Mouse (Mus musculus) CH12.LX (cell line): Measurements from ENCODE around the gene C2cd3. TPM values are rescaled to one million over a fixed set of nuclear protein-coding genes. Genes with fewer than 3 reads are reported as not detected.

ENCODE experiments used
- DNase-seq: peaks from one replicate; pipeline ENCODE4 v3.0.0-alpha.2; 2013; ENCODE audit errors: extremely low read depth
- H3K27ac ChIP-seq: 2 replicates; pipeline ENCODE4 v1.5.1; 2012; ENCODE audit warnings: low read depth, mild to moderate bottlenecking, control low read depth, moderate library complexity; ENCODE audit not compliant: insufficient read depth
- H3K27me3 ChIP-seq: replicated peaks from 2 replicates; pipeline ENCODE3; 2012; ENCODE audit warnings: inconsistent platforms
- H3K36me3 ChIP-seq, 2 experiments: replicated peaks in 1 of 2; 2 replicates each; pipeline versions ENCODE3 to v1.6.1; 2012; ENCODE audit warnings: inconsistent platforms in 1 of 2, low read length in 1 of 2, mild to moderate bottlenecking in 1 of 2, mixed read lengths in 1 of 2, moderate library complexity in 1 of 2; ENCODE audit not compliant: control insufficient read depth in 1 of 2, insufficient read depth in 1 of 2
- H3K4me1 ChIP-seq, 2 experiments: 2 replicates each; pipeline ENCODE4 v1.6.1; 2012; ENCODE audit warnings: inconsistent platforms in 1 of 2, moderate library complexity in 1 of 2; ENCODE audit not compliant: insufficient read depth in 2 of 2, control insufficient read depth in 1 of 2
- H3K4me2 ChIP-seq: 2 replicates; pipeline ENCODE4 v1.6.1; 2012; ENCODE audit warnings: low read depth, mild to moderate bottlenecking, control low read depth; ENCODE audit not compliant: poor library complexity, insufficient read depth, severe bottlenecking
- H3K4me3 ChIP-seq, 3 experiments: fragments of 150-350 bp in 1 of 3; sonication (generic) in 1 of 3; replicated peaks in 1 of 3; 2 replicates each; pipeline versions ENCODE3 to v1.5.1; 2011 to 2012; ENCODE audit warnings: low read depth in 2 of 3, low read length in 2 of 3, mild to moderate bottlenecking in 2 of 3, moderate library complexity in 2 of 3, control low read depth in 1 of 3, improper control_type of control experiment in 1 of 3, inconsistent platforms in 1 of 3, mixed read lengths in 1 of 3; ENCODE audit not compliant: poor library complexity in 1 of 3
- H3K79me2 ChIP-seq: replicated peaks from 2 replicates; pipeline ENCODE4 v1.6.1; 2012; ENCODE audit warnings: mild to moderate bottlenecking, moderate library complexity; ENCODE audit not compliant: control insufficient read depth, poor library complexity, insufficient read depth, severe bottlenecking; ENCODE audit errors: extremely low read depth
- H3K9ac ChIP-seq: 2 replicates; pipeline ENCODE4 v1.6.1; 2012; ENCODE audit warnings: low read depth, mild to moderate bottlenecking, control low read depth, moderate library complexity; ENCODE audit not compliant: insufficient read depth
- H3K9me3 ChIP-seq: replicated peaks from 2 replicates; pipeline ENCODE3; 2012; ENCODE audit warnings: low read length, inconsistent platforms, mixed read lengths
- BHLHE40 ChIP-seq: IDR thresholded peaks from 2 replicates; pipeline ENCODE4 v1.6.1; 2011; ENCODE audit warnings: mild to moderate bottlenecking, low read depth, low read length, improper control_type of control experiment
- CHD1 ChIP-seq: IDR thresholded peaks from 2 replicates; pipeline ENCODE4 v1.6.1; 2012; ENCODE audit warnings: low read depth, low read length, improper control_type of control experiment, inconsistent platforms
- CTCF ChIP-seq, 2 experiments: IDR thresholded peaks in 1 of 2; conservative IDR thresholded peaks in 1 of 2; 2 replicates each; pipeline ENCODE4 v1.5.1; 2011 to 2012; ENCODE audit warnings: low read depth in 2 of 2, low read length in 2 of 2, improper control_type of control experiment in 1 of 2, inconsistent platforms in 1 of 2, mild to moderate bottlenecking in 1 of 2, moderate library complexity in 1 of 2
- E2F4 ChIP-seq: IDR thresholded peaks from 2 replicates; pipeline ENCODE4 v1.6.1; 2011; ENCODE audit warnings: low read depth, low read length, improper control_type of control experiment; ENCODE audit not compliant: insufficient replicate concordance
- ELF1 ChIP-seq: IDR thresholded peaks from 2 replicates; pipeline ENCODE4 v1.6.1; 2014; ENCODE audit warnings: low read depth, mild to moderate bottlenecking, inconsistent platforms, low read length, improper control_type of control experiment
- EP300 ChIP-seq: IDR thresholded peaks from 2 replicates; pipeline ENCODE4 v1.6.1; 2011; ENCODE audit warnings: low read length, improper control_type of control experiment
- ETS1 ChIP-seq: conservative IDR thresholded peaks from 2 replicates; pipeline ENCODE4 v1.6.1; 2012; ENCODE audit warnings: low read depth, mild to moderate bottlenecking, inconsistent platforms, low read length, improper control_type of control experiment, moderate library complexity
- GABPA ChIP-seq: IDR thresholded peaks from 2 replicates; pipeline ENCODE4 v1.6.1; 2012; ENCODE audit warnings: low read depth, low read length, improper control_type of control experiment, inconsistent platforms; ENCODE audit not compliant: insufficient replicate concordance
- HCFC1 ChIP-seq: IDR thresholded peaks from 2 replicates; pipeline ENCODE4 v1.6.1; 2012; ENCODE audit warnings: low read depth, mild to moderate bottlenecking, inconsistent platforms, low read length, improper control_type of control experiment
- IRF4 ChIP-seq: IDR thresholded peaks from 2 replicates; pipeline ENCODE4 v1.6.1; 2014; ENCODE audit warnings: low read depth, mild to moderate bottlenecking, inconsistent platforms, low read length, improper control_type of control experiment
- JUN ChIP-seq: IDR thresholded peaks from 2 replicates; pipeline ENCODE4 v1.6.1; 2011; ENCODE audit warnings: low read depth, mild to moderate bottlenecking, low read length, improper control_type of control experiment, moderate library complexity; ENCODE audit not compliant: insufficient read depth
- KAT2A ChIP-seq: IDR thresholded peaks from 2 replicates; pipeline ENCODE4 v1.6.1; 2012; ENCODE audit warnings: low read length, improper control_type of control experiment, inconsistent platforms; ENCODE audit not compliant: insufficient replicate concordance
- MAFK ChIP-seq: IDR thresholded peaks from 2 replicates; pipeline ENCODE4 v1.6.1; 2011; ENCODE audit warnings: low read length, improper control_type of control experiment; ENCODE audit not compliant: insufficient replicate concordance
- MAX ChIP-seq: IDR thresholded peaks from 2 replicates; pipeline ENCODE4 v1.6.1; 2011; ENCODE audit warnings: low read length, improper control_type of control experiment
- MAZ ChIP-seq: IDR thresholded peaks from 2 replicates; pipeline ENCODE4 v1.6.1; 2012; ENCODE audit warnings: low read depth, mild to moderate bottlenecking, inconsistent platforms, low read length, improper control_type of control experiment, moderate library complexity
- MYC ChIP-seq: IDR thresholded peaks from 2 replicates; pipeline ENCODE4 v1.6.1; 2011; ENCODE audit warnings: low read depth, mild to moderate bottlenecking, improper control_type of control experiment, low read length
- NELFE ChIP-seq: IDR thresholded peaks from 2 replicates; pipeline ENCODE4 v1.6.1; 2011; ENCODE audit warnings: low read depth, low read length, improper control_type of control experiment
- POLR2AphosphoS2 ChIP-seq: IDR thresholded peaks from 2 replicates; pipeline ENCODE4 v1.6.1; 2011; ENCODE audit warnings: low read depth, low read length, improper control_type of control experiment
- RAD21 ChIP-seq: IDR thresholded peaks from 2 replicates; pipeline ENCODE4 v1.6.1; 2011; ENCODE audit warnings: low read depth, mild to moderate bottlenecking, low read length, improper control_type of control experiment, moderate library complexity
- RCOR1 ChIP-seq: conservative IDR thresholded peaks from 2 replicates; pipeline ENCODE4 v1.6.1; 2012; ENCODE audit warnings: low read depth, mild to moderate bottlenecking, inconsistent platforms, low read length, improper control_type of control experiment
- SMC3 ChIP-seq: IDR thresholded peaks from 2 replicates; pipeline ENCODE4 v1.6.1; 2011; ENCODE audit warnings: low read depth, low read length, improper control_type of control experiment
- TBP ChIP-seq: conservative IDR thresholded peaks from 2 replicates; pipeline ENCODE4 v1.6.1; 2011; ENCODE audit warnings: low read depth, low read length, improper control_type of control experiment
- UBTF ChIP-seq: IDR thresholded peaks from 2 replicates; pipeline ENCODE4 v1.6.1; 2012; ENCODE audit warnings: low read depth, mild to moderate bottlenecking, inconsistent platforms, low read length, improper control_type of control experiment, moderate library complexity
- ZC3H11A ChIP-seq: IDR thresholded peaks from 2 replicates; pipeline ENCODE4 v1.6.1; 2012; ENCODE audit warnings: low read depth, mild to moderate bottlenecking, inconsistent platforms, low read length, improper control_type of control experiment
- ZKSCAN1 ChIP-seq: IDR thresholded peaks from 2 replicates; pipeline ENCODE4 v1.6.1; 2012; ENCODE audit warnings: low read depth, inconsistent platforms, low read length, improper control_type of control experiment, borderline replicate concordance
- ZNF384 ChIP-seq: IDR thresholded peaks from 2 replicates; pipeline ENCODE4 v1.6.1; 2012; ENCODE audit warnings: low read depth, low read length, improper control_type of control experiment, inconsistent platforms
- dilution Hi-C: fragments of 300-500 bp; cut with MboI; formaldehyde crosslinking; loops from 2 replicates; pipeline ENCODE4 v1.14.3; 2020; ENCODE audit warnings: low sequenced_read_pairs; ENCODE audit not compliant: extremely low pct_unique_long_range_greater_than_20kb, extremely low pct_ligation_motif_present
- in situ Hi-C: fragments of 300-500 bp; cut with MboI; formaldehyde crosslinking; loops from 3 replicates; pipeline ENCODE4 v1.14.3; 2019; ENCODE audit warnings: low sequenced_read_pairs, low pct_ligation_motif_present, low pct_unique_long_range_greater_than_20kb, mixed read lengths
- polyA plus RNA-seq: library from polyadenylated mRNA; unstranded; fragments of >175 nt; gene quantifications from 2 replicates; pipeline ENCODE4 v1.2.1, GENCODE M21; 2012; ENCODE audit warnings: low read depth; ENCODE audit not compliant: insufficient read length
- total RNA-seq, 2 experiments: library from RNA; depleted of rRNA; stranded (reverse); fragments of 300-350 nt in 1 of 2; fragments of >200 nt in 1 of 2; gene quantifications; 2 replicates each; pipeline ENCODE4 v1.2.3; 2012 to 2014

C2cd3 gene
- total and polyA plus RNA-seq, 3 experiments: 11.7 to 25.0 (median 16.7) TPM

DNA sequence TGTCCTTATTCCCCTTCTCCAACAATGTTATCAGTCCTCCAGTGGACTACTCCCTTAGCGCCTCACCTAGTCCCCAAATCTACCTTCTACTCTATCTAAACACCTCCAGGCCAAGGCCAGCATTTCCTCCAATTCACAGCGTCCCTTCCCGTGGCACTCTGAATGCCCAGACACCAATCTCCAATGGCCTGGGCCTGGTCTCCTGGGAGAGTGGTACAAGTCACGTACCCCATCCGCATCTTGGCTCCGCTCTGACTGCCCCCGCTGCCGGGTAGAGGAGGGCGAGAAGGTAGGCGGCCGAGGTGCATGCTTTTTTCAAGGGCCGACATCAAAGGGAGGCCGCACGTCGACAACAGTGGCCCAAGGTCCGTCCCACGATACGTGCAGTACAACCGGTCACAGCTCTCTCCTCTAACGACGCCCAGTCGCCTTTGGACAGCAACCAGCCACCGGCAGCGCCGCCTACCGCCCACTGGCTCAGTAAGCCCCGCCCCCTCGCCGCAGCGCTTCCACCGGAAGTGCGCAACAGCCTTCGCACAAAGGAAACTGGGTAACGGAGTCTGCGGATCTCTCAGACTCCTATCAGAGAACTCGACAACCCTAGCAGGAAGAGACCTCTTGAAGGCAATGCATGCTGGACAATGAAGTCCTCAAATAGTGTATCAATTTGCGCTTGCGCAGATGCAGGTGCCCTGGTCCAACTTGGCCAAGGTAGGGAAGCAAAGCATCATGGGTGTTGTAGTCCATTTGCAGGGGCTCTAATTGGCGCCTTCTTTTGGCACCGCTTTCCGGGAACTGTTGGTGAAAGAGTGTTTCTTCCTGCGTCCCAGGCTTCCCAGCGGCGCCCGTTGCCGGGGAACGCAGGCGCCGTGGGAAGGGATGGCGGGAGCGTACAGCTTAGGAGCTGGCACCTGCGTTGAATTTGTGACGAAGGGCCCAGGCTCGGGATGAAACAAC, at the start of gene C2cd3, which contains the start of gene Ppme1 (continued):
- TF ChIP-seq NELFE: peak; percentile 63; the same call in 1 of the 2 replicates

DNA sequence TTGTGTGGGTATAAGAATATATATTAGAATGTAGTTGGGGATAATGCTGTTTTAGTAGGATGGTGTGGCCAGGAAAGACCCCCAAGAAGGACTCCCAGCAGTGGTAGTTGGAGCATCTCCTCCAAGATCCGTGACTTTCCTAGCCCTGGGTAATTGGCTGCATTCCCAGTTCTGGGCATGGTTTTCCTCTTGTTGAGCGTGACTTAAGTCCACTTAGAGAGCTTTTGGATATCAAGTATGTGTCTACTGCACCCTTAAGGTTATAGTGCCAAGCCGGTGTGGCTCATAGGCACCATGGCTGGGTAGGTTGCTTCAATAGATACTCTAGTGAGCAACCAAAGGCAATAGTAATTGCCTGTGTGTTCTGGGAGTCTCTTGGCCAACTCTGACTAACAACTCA, 48.3 kb upstream of the C2cd3 start:
- Histone ChIP-seq H3K79me2 (no peaks in the 10 kb centered on the region), H3K9ac (no peak overlapping the region), H3K4me3 (no peak overlapping the region), H3K4me2 (no peak overlapping the region), H3K27ac (no peak overlapping the region), H3K9me3 (no peaks in the 10 kb centered on the region), H3K36me3 (peaks cover 12 to 37% of the 10 kb centered on the region in 2 experiments), H3K27me3 (no peaks in the 10 kb centered on the region), H3K4me1 (peaks cover 0 to 9% of the 10 kb centered on the region in 2 experiments; a peak in 2 of 4 replicates)
- no peak for DNase-seq
- dilution Hi-C loops: no loop called here
- in situ Hi-C loops: no loop called here
- TF ChIP-seq KAT2A (no peak), IRF4 (no peak), BHLHE40 (no peak), MAZ (no peak), ETS1 (no peak), ZNF384 (no peak), JUN (no peak)

DNA sequence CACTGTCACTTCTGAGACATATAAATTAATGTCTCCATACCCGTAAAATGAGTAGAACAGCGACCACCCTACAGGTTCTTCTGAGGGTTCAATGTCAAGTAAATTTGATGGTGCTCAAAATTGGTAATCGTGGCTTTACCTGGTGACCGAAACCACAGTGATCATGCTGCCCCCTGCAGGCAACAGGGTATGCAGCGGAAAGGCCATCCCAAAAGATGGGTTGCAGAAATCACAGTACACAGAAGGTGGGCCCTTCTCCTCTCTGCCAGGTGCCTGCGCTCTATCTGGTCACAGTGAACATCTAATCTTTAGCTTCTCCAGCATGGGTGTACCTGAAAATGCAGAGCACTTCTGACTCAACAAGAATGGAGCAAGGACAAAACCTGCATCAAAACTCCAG, 46.6 kb upstream of the C2cd3 start:
- H3K9ac ChIP-seq: no peak overlapping the region
- H3K4me2 ChIP-seq: no peak overlapping the region
- H3K9me3 ChIP-seq: no peaks in the 10 kb centered on the region
- H3K4me3 ChIP-seq: no peak overlapping the region
- H3K79me2 ChIP-seq: no peaks in the 10 kb centered on the region
- H3K27ac ChIP-seq: no peak overlapping the region
- peaks cover 0 to 9% of the 10 kb centered on the region in 2 experiments; a peak in 2 of 4 replicates for H3K4me1 ChIP-seq
- peak; percentile 22 for DNase-seq
- H3K27me3 ChIP-seq: no peaks in the 10 kb centered on the region
- peaks cover 21 to 52% of the 10 kb centered on the region in 2 experiments for H3K36me3 ChIP-seq
- in situ Hi-C loops (no loop called here), dilution Hi-C loops (no loop called here)
- TF ChIP-seq UBTF: no peak
- no peak for TF ChIP-seq E2F4
- TF ChIP-seq ZKSCAN1: no peak
- TF ChIP-seq ZNF384: no peak
- TF ChIP-seq GABPA: no peak
- no peak for TF ChIP-seq RCOR1
- TF ChIP-seq ELF1: no peak
- TF ChIP-seq CTCF (conservative IDR thresholded peaks at IDR 0.05 in 1 of 2, IDR thresholded peaks at IDR 0.05 in 1 of 2; ENCODE audit: low read depth in 2 of 2, low read length in 2 of 2): peak; percentile 54 to 75
- no peak for TF ChIP-seq HCFC1
- TF ChIP-seq ZC3H11A: no peak
- peak; percentile 69 for TF ChIP-seq SMC3
- TF ChIP-seq TBP: no peak
- TF ChIP-seq MYC: no peak
- no peak for TF ChIP-seq CHD1
- TF ChIP-seq BHLHE40: no peak
- no peak for TF ChIP-seq POLR2AphosphoS2
- no peak for TF ChIP-seq EP300
- no peak for TF ChIP-seq MAFK
- no peak for TF ChIP-seq JUN
- TF ChIP-seq RAD21: peak; percentile 51
- TF ChIP-seq MAX: no peak
